Mouse (Mus musculus) embryonic facial prominence, embryonic 13.5 days (tissue): ENCODE data around the gene Ankrd10. TPM values are rescaled to one million over a fixed set of nuclear protein-coding genes. Genes with fewer than 3 reads are reported as not detected.
"Not testable (repeated sequence)": the region's sequence is repeated elsewhere in the genome, so short reads cannot be mapped to it uniquely, and the experiment has no call there.

Source experiments
- ATAC-seq: fragments of 200-750 bp; cut with Nextera tagmentation; 2 replicates; pipeline ENCODE4 v1.8.0; 2017; ENCODE audit warnings: low read depth; ENCODE audit not compliant: insufficient number of reproducible peaks, insufficient read depth, low FRiP score, low TSS enrichment
- H3K27ac ChIP-seq: fragments of 300-500 bp; sonication (generic); 2 replicates; pipeline ENCODE4 v1.5.1; 2015; ENCODE audit warnings: moderate library complexity, mild to moderate bottlenecking, inconsistent platforms
- H3K27me3 ChIP-seq: fragments of 300-500 bp; sonication (generic); 2 replicates; pipeline ENCODE4 v1.6.1; 2015; ENCODE audit warnings: mild to moderate bottlenecking, inconsistent platforms
- H3K36me3 ChIP-seq: fragments of 300-500 bp; sonication (generic); 2 replicates; pipeline ENCODE4 v1.6.1; 2015; ENCODE audit warnings: mild to moderate bottlenecking, inconsistent platforms
- H3K4me1 ChIP-seq: fragments of 300-500 bp; sonication (generic); 2 replicates; pipeline ENCODE4 v1.6.1; 2015; ENCODE audit warnings: inconsistent platforms
- H3K4me2 ChIP-seq: fragments of 300-500 bp; sonication (generic); 2 replicates; pipeline ENCODE4 v1.6.1; 2015; ENCODE audit warnings: moderate library complexity, mild to moderate bottlenecking, inconsistent platforms
- H3K4me3 ChIP-seq: fragments of 300-500 bp; sonication (generic); 2 replicates; pipeline ENCODE4 v1.5.1; 2015; ENCODE audit warnings: mild to moderate bottlenecking, inconsistent platforms
- H3K9ac ChIP-seq: fragments of 300-500 bp; sonication (generic); 2 replicates; pipeline ENCODE4 v1.6.1; 2015; ENCODE audit warnings: mild to moderate bottlenecking, inconsistent platforms
- H3K9me3 ChIP-seq: fragments of 300-500 bp; sonication (generic); 2 replicates; pipeline ENCODE4 v1.6.1; 2016; ENCODE audit warnings: inconsistent platforms
- WGBS: fragments of 180-500 bp; shearing (Covaris S2); methylation state at CpG from one replicate; pipeline ENCODE4 v1.1.7; 2015; ENCODE audit warnings: mixed read lengths; 5-methylcytosine and 5-hydroxymethylcytosine counted together
- microRNA-seq: library from miRNA; unstranded; fragments of <30 nt; microRNA quantifications from one replicate; pipeline ENCODE4, GENCODE M21; 2016
- polyA plus RNA-seq: library from polyadenylated mRNA; unstranded; fragments of >200 nt; fragmentation: Nextera tagmentation; extraction: Ambion mirVana; gene quantifications from 2 replicates; pipeline ENCODE4 v1.2.1, GENCODE M21; 2015

Gene Ankrd10
- polyA plus RNA-seq, 1 experiment from 2014 or later, result 92.6 TPM

DNA sequence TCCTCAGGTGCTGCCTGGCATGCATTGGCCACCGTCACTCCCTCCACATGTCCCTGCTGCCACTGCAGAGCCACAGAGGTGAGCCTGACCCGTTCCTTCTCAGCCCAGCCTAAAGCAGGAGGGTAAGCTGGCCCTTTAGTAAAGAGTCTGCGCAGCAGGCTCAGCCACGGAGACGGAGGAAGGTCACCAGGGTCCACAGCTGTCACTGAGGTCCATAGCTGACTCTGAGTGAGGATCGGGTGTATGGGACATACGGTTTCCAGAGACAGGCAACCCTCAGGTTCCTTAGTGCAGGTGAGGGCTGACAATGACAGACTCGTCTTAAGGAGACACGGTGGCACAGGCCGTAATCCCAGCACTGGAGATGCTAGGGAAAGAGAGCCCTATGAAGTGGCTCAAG is 63.6 kb downstream of the Ankrd10 start:
- H3K9me3 ChIP-seq, result no peaks in the 10 kb centered on the region
- ATAC-seq, result no peak
- H3K4me1 ChIP-seq, result peaks cover 35% of the 10 kb centered on the region
- H3K4me3 ChIP-seq, result no peak overlapping the region
- H3K36me3 ChIP-seq, result peaks cover 9% of the 10 kb centered on the region; the same call in 1 of the 2 replicates
- 84% methylated on average over 10 of the region's 10 CpGs for WGBS
- H3K9ac ChIP-seq, result no peak overlapping the region
- peaks cover 9% of the 10 kb centered on the region for H3K27me3 ChIP-seq
- H3K4me2 ChIP-seq, result no peak overlapping the region
- no peak overlapping the region for H3K27ac ChIP-seq

DNA sequence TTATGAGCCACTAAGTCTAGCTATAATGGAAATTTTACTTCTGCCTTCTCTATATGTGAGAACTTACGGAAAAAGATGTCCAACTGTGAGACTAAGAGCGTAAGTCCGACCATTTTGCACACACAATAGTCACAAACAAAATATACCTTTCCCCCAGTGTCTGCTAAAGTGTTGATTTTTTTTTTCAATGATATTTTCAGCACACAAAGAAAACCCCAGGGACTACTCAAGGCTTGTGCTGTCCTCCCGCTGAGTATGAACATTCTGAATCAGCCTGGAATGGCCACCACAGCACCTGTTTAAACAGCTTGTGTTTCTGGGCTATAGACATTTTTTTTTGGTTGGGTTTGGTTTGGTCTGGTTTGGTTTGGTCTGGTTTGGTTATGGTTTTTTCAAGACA is 64.8 kb downstream of the Ankrd10 start:
- Histone ChIP-seq H3K9me3 (no peaks in the 10 kb centered on the region), H3K4me1 (peaks cover 32% of the 10 kb centered on the region), H3K27ac (no peak overlapping the region), H3K9ac (no peak overlapping the region), H3K4me2 (no peak overlapping the region), H3K36me3 (peaks cover 17% of the 10 kb centered on the region), H3K4me3 (no peak overlapping the region), H3K27me3 (peaks cover 9% of the 10 kb centered on the region)
- WGBS, result 90% methylated on average over 4 of the region's 4 CpGs
- no peak for ATAC-seq

DNA sequence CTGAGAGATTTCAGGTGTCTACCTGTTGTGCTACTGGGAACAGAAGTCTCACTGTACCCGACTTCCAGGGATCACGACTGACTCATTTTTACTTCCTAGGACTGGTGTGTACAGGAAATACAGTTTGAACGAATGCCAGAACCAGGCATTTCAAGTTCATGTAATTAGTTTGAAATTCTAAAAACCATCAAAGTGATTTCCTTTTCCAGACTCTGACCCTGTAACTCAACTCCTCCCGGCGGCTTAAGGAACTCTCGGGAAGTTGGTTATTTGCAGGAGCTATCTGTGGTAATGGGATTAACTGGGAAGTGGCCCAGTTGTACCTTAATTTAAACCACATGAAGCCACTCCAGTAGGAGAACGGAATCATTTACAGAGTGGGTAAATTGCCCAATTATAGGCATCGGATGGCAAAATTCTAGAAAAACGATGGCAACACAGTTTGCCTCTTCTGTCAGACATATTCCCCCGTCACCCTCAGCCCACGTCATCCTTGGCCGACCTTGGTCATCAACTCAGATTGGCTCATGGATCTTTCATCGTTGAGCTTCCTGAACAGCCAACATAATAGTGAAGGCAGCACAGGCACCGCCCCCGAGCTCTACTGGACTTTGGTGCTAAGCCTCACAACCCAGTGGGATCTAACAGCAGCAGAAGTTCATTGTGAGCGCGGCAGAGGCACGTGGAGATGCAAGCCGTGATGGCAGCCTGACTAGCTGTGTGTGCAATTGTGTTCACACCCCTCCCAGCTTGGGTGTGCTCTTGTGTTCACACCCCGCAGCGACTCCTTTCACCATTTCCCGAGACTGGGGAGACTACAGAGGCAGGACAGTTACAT is 66.1 kb downstream of the Ankrd10 start:
- Histone ChIP-seq H3K27ac (peak overlapping the region; percentile 28; the same call in 1 of the 2 replicates), H3K36me3 (peaks cover 29% of the 10 kb centered on the region), H3K4me3 (no peak overlapping the region), H3K4me2 (no peak overlapping the region), H3K9ac (0 out of 2 replicates have a peak overlapping the region, but pooled peaks have one; percentile 11), H3K27me3 (peaks cover 9% of the 10 kb centered on the region), H3K4me1 (peaks cover 20% of the 10 kb centered on the region), H3K9me3 (no peaks in the 10 kb centered on the region)
- no peak for ATAC-seq
- WGBS, result 36% methylated on average over 22 of the region's 22 CpGs

DNA sequence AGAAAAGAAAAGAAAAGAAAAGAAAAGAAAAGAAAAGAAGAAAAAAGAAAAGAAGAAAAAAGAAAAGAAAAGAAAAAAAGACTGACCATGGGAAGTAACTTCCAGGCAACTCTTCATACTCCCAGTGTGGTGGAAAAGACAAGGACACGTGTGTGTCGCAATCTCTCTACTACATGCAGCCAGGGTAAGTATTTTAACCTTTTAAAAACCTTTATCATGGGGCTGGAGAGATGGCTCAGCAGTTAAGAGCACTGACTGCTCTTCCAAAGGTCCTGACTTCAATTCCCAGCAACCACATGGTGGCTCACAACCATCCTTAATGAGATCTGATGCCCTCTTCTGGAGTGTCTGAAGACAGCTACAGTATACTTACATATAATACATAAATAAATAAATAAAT is 67.4 kb downstream of the Ankrd10 start:
- 95% methylated on average over 2 of the region's 2 CpGs for WGBS
- not testable (repeated sequence) for H3K9ac ChIP-seq, H3K4me2 ChIP-seq, H3K27me3 ChIP-seq, H3K27ac ChIP-seq, ATAC-seq, H3K9me3 ChIP-seq, H3K4me3 ChIP-seq
- peaks cover 15% of the 10 kb centered on the region for H3K4me1 ChIP-seq
- H3K36me3 ChIP-seq, result peaks cover 42% of the 10 kb centered on the region

DNA sequence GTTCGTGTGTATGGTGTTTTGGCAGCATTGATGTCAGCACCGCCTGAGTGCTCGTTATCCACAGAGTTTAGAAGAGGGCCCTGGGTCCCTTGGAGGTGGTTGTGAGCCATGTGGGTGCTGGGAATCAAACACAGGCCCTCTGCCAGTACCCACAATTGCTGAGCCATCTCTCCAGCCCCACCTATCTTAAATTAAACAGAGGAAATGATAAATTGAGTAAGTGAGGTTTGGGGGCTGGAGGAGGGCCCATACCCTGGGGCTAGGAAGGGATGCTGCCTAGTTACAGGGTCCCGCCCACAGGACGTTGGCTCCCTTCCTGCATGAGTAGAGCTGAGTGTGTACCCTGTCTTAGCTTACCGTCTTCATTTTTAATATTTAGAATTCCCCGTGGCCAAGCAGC is 70.8 kb downstream of the Ankrd10 start:
- H3K4me2 ChIP-seq, result no peak overlapping the region
- ATAC-seq, result no peak
- H3K4me1 ChIP-seq, result peaks cover 11% of the 10 kb centered on the region
- no peak overlapping the region for H3K27ac ChIP-seq
- no peak overlapping the region for H3K9ac ChIP-seq
- peaks cover 62% of the 10 kb centered on the region for H3K36me3 ChIP-seq
- 85% methylated on average over 7 of the region's 7 CpGs for WGBS
- H3K27me3 ChIP-seq, result no peaks in the 10 kb centered on the region
- H3K9me3 ChIP-seq, result no peaks in the 10 kb centered on the region
- H3K4me3 ChIP-seq, result no peak overlapping the region

DNA sequence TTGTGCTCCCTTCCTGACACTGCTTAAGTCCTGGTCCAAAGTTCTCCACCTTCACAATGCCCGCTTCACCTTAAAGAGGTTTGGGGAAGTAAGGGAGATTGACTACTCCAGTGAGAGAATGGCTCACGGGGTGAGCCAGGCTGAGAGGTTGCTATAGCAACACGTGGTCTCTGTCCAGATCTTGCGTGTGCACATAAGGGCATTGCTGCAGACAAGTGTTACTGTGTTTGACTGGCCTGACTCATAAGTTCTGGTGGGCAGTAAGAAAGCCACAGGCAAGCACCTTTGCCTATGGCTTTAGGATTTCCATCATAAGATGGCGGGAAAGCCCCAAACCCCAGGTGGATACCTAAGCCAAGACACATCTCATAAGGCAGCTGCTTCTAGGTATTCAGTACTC is 71.3 kb downstream of the Ankrd10 start:
- Histone ChIP-seq H3K4me3 (no peak overlapping the region), H3K9ac (no peak overlapping the region), H3K4me1 (peaks cover 10% of the 10 kb centered on the region), H3K4me2 (no peak overlapping the region), H3K36me3 (peaks cover 62% of the 10 kb centered on the region), H3K9me3 (no peaks in the 10 kb centered on the region), H3K27me3 (no peaks in the 10 kb centered on the region), H3K27ac (no peak overlapping the region)
- no peak for ATAC-seq
- 93% methylated on average over 5 of the region's 5 CpGs for WGBS

Small RNA genes within 50 kb of the gene (microRNA-seq; reads per million reads assigned to microRNA genes)
- 0.74 reads per million for gene Mir7238

Other genes starting within 250 kb of the Ankrd10 start
- 0.67 and 2.1 TPM in 2 replicates for gene Rab20, start 157.0 kb downstream of the Ankrd10 start, polyA plus RNA-seq
- 121 and 134 TPM in 2 replicates for gene Naxd, start 138.3 kb downstream of the Ankrd10 start, polyA plus RNA-seq
- gene Cars2, start 85.0 kb downstream of the Ankrd10 start, polyA plus RNA-seq, result 25.7 and 29.7 TPM in 2 replicates
- gene Ing1, start 80.2 kb downstream of the Ankrd10 start, polyA plus RNA-seq, result 36.4 and 38.3 TPM in 2 replicates
- not detected in 2 replicates for gene 1700016D06Rik, start 65.3 kb upstream of the Ankrd10 start, polyA plus RNA-seq
- 43.4 and 48.5 TPM in 2 replicates for gene Arhgef7, start 92.0 kb upstream of the Ankrd10 start, polyA plus RNA-seq
- gene Tex29, start 204.7 kb upstream of the Ankrd10 start, polyA plus RNA-seq, result not detected in 2 replicates